Mouse (Mus musculus): ENCODE data around the gene Yipf3. TPM values are rescaled to one million over a fixed set of nuclear protein-coding genes. Genes with fewer than 3 reads are reported as not detected.
A peak's percentile ranks its signal among the peaks of the same experiment; 100 is the strongest.

The Yipf3 gene
- polyA plus RNA-seq, 1 experiment from 2014 or later: 62.6 TPM

- DNase-seq: no peak
- no peaks in the 10 kb centered on the region for H3K9me3 ChIP-seq (ENCODE audit: low read length)
- H3K4me2 ChIP-seq (ENCODE audit: low read depth, low read length): no peak overlapping the region
- no peak for TF ChIP-seq EP300 (IDR thresholded peaks at IDR 0.05; ENCODE audit: low read depth)
- no peak for TF ChIP-seq CTCF (IDR thresholded peaks at IDR 0.05; ENCODE audit: low read depth)
- no peaks in the 10 kb centered on the region for H3K27me3 ChIP-seq (ENCODE audit: insufficient read depth, low read length)
- ATAC-seq: no peak
- peaks cover 78% of the 10 kb centered on the region for H3K36me3 ChIP-seq (replicated peaks; ENCODE audit: insufficient read depth, low read length)
- H3K4me1 ChIP-seq (ENCODE audit: insufficient read depth): peaks cover 7% of the 10 kb centered on the region
- no peak overlapping the region for H3K4me3 ChIP-seq (ENCODE audit: low read depth, low read length)
- H3K9ac ChIP-seq (replicated peaks): no peak overlapping the region
- 89% methylated on average over 13 of the region's 13 CpGs for WGBS (ENCODE audit: insufficient replicate concordance)
- no peak overlapping the region for H3K27ac ChIP-seq (ENCODE audit: low read depth)
Measured at GRCm38 (mm10) chr17:46242274-46242673, 5.6 kb upstream of the Yipf3 start.

GRCm38 (mm10) chr17:46242993-46243392 is 4.9 kb upstream of the Yipf3 start:
- WGBS (ENCODE audit: insufficient replicate concordance): 76% methylated on average over 4 of the region's 4 CpGs

GRCm38 (mm10) chr17:46243624-46244023 is 4.3 kb upstream of the Yipf3 start:
- Histone ChIP-seq H3K9ac (replicated peaks) (no peak overlapping the region), H3K27me3 (ENCODE audit: insufficient read depth, low read length) (no peaks in the 10 kb centered on the region), H3K4me1 (ENCODE audit: insufficient read depth) (peaks cover 8% of the 10 kb centered on the region), H3K9me3 (ENCODE audit: low read length) (no peaks in the 10 kb centered on the region), H3K27ac (ENCODE audit: low read depth) (no peak overlapping the region), H3K36me3 (replicated peaks; ENCODE audit: insufficient read depth, low read length) (peaks cover 70% of the 10 kb centered on the region), H3K4me3 (ENCODE audit: low read depth, low read length) (no peak overlapping the region), H3K4me2 (ENCODE audit: low read depth, low read length) (no peak overlapping the region)
- ATAC-seq (no peak), DNase-seq (no peak)
- 87% methylated on average over 2 of the region's 2 CpGs for WGBS (ENCODE audit: insufficient replicate concordance)
- no peak for TF ChIP-seq EP300 (IDR thresholded peaks at IDR 0.05; ENCODE audit: low read depth)

More at GRCm38 (mm10) chr17:46242993-46243392, 4.9 kb upstream of the Yipf3 start:
- DNase-seq: no peak
- Histone ChIP-seq H3K9ac (replicated peaks) (no peak overlapping the region), H3K9me3 (ENCODE audit: low read length) (no peaks in the 10 kb centered on the region), H3K4me3 (ENCODE audit: low read depth, low read length) (no peak overlapping the region), H3K27ac (ENCODE audit: low read depth) (no peak overlapping the region), H3K4me2 (ENCODE audit: low read depth, low read length) (no peak overlapping the region), H3K4me1 (ENCODE audit: insufficient read depth) (peaks cover 8% of the 10 kb centered on the region), H3K36me3 (replicated peaks; ENCODE audit: insufficient read depth, low read length) (peaks cover 76% of the 10 kb centered on the region), H3K27me3 (ENCODE audit: insufficient read depth, low read length) (no peaks in the 10 kb centered on the region)
- ATAC-seq: no peak
- TF ChIP-seq CTCF (IDR thresholded peaks at IDR 0.05; ENCODE audit: low read depth): no peak

GRCm38 (mm10) chr17:46244579-46244978 is 3.3 kb upstream of the Yipf3 start:
- WGBS (ENCODE audit: insufficient replicate concordance): 70% methylated on average over 10 of the region's 10 CpGs
- no peaks in the 10 kb centered on the region for H3K9me3 ChIP-seq (ENCODE audit: low read length)
- H3K9ac ChIP-seq (replicated peaks): no peak overlapping the region
- H3K27ac ChIP-seq (ENCODE audit: low read depth): no peak overlapping the region
- peaks cover 15% of the 10 kb centered on the region for H3K4me1 ChIP-seq (ENCODE audit: insufficient read depth)
- no peak for TF ChIP-seq EP300 (IDR thresholded peaks at IDR 0.05; ENCODE audit: low read depth)
- no peak for TF ChIP-seq CTCF (IDR thresholded peaks at IDR 0.05; ENCODE audit: low read depth)
- peaks cover 64% of the 10 kb centered on the region for H3K36me3 ChIP-seq (replicated peaks; ENCODE audit: insufficient read depth, low read length)
- H3K4me3 ChIP-seq (ENCODE audit: low read depth, low read length): no peak overlapping the region
- no peak overlapping the region for H3K4me2 ChIP-seq (ENCODE audit: low read depth, low read length)
- DNase-seq: peak; percentile 64
- no peaks in the 10 kb centered on the region for H3K27me3 ChIP-seq (ENCODE audit: insufficient read depth, low read length)
- ATAC-seq: peak; percentile 22; the same call in 1 of the 2 replicates

- 1% methylated on average over 37 of the region's 37 CpGs for WGBS (ENCODE audit: insufficient replicate concordance)
Measured at GRCm38 (mm10) chr17:46248189-46248522, 276 bp downstream of the Yipf3 start.

GRCm38 (mm10) chr17:46251174-46251573 is 3.3 kb downstream of the Yipf3 start:
- ATAC-seq: no peak
- peaks cover 27% of the 10 kb centered on the region for H3K4me1 ChIP-seq (ENCODE audit: insufficient read depth)
- DNase-seq: no peak
- no peak overlapping the region for H3K4me3 ChIP-seq (ENCODE audit: low read depth, low read length)
- H3K27ac ChIP-seq (ENCODE audit: low read depth): no peak overlapping the region
- no peaks in the 10 kb centered on the region for H3K9me3 ChIP-seq (ENCODE audit: low read length)
- H3K36me3 ChIP-seq (replicated peaks; ENCODE audit: insufficient read depth, low read length): peaks cover 31% of the 10 kb centered on the region
- no peak overlapping the region for H3K4me2 ChIP-seq (ENCODE audit: low read depth, low read length)
- peaks cover 23% of the 10 kb centered on the region for H3K27me3 ChIP-seq (ENCODE audit: insufficient read depth, low read length)
- H3K9ac ChIP-seq (replicated peaks): no peak overlapping the region
- WGBS (ENCODE audit: insufficient replicate concordance): 81% methylated on average over 7 of the region's 7 CpGs
- TF ChIP-seq CTCF (IDR thresholded peaks at IDR 0.05; ENCODE audit: low read depth) (peak; percentile 21; the same call in 1 of the 2 replicates), EP300 (IDR thresholded peaks at IDR 0.05; ENCODE audit: low read depth) (no peak)

More at GRCm38 (mm10) chr17:46248189-46248522, 276 bp downstream of the Yipf3 start:
- H3K4me2 ChIP-seq (ENCODE audit: low read depth, low read length): peak overlapping the region; percentile 96
- ATAC-seq (peak; percentile 61), DNase-seq (no peak)
- peaks cover 16% of the 10 kb centered on the region for H3K4me1 ChIP-seq (ENCODE audit: insufficient read depth)
- peak overlapping the region; percentile 99 for H3K9ac ChIP-seq (replicated peaks)
- H3K4me3 ChIP-seq (ENCODE audit: low read depth, low read length): peak overlapping the region; percentile 97
- H3K27ac ChIP-seq (ENCODE audit: low read depth): peak overlapping the region; percentile 86
- TF ChIP-seq EP300 (IDR thresholded peaks at IDR 0.05; ENCODE audit: low read depth): no peak
- TF ChIP-seq CTCF (IDR thresholded peaks at IDR 0.05; ENCODE audit: low read depth): no peak
- no peaks in the 10 kb centered on the region for H3K9me3 ChIP-seq (ENCODE audit: low read length)
- H3K36me3 ChIP-seq (replicated peaks; ENCODE audit: insufficient read depth, low read length): peaks cover 59% of the 10 kb centered on the region
- no peaks in the 10 kb centered on the region for H3K27me3 ChIP-seq (ENCODE audit: insufficient read depth, low read length)
